ENCODE assay signal across 8 mouse cellular contexts in genomic region chr10:90830591-90831287, GRCm38 (mm10).
DNase-seq lines count a peak whose midpoint lies in the region; ATAC-seq and TF ChIP-seq lines count a peak whose summit lies in the region.

No protein-coding gene starts in this region.

- peak overlapping the region; percentile 71 for H3K4me2 ChIP-seq in hindbrain, postnatal 0 days (ENCODE audit: low read depth, low read length)
- H3K4me2 ChIP-seq in midbrain, postnatal 0 days (ENCODE audit: low read depth, low read length, poor library complexity, severe bottlenecking) = peak overlapping the region; percentile 73
- H3K4me2 ChIP-seq in stomach, postnatal 0 days (replicated peaks; ENCODE audit: low read depth) = no peak overlapping the region

- peak overlapping the region; percentile 69 for H3K4me3 ChIP-seq in hindbrain, postnatal 0 days (ENCODE audit: low read length)
- peak overlapping the region; percentile 46 for H3K4me3 ChIP-seq in midbrain, postnatal 0 days (ENCODE audit: low read depth, low read length)
- H3K4me3 ChIP-seq in stomach, postnatal 0 days (ENCODE audit: low read depth, low read length) = no peak overlapping the region

- H3K27ac ChIP-seq in hindbrain, postnatal 0 days = peak overlapping the region; percentile 94
- peak overlapping the region; percentile 88 for H3K27ac ChIP-seq in midbrain, postnatal 0 days (ENCODE audit: low read depth, low read length)
- no peak overlapping the region for H3K27ac ChIP-seq in stomach, postnatal 0 days (replicated peaks)

- H3K27me3 ChIP-seq in hindbrain, postnatal 0 days (ENCODE audit: insufficient read depth, low read length) = no peaks in the 10 kb centered on the region
- H3K27me3 ChIP-seq in midbrain, postnatal 0 days (ENCODE audit: insufficient read depth, low read length) = no peaks in the 10 kb centered on the region
- H3K27me3 ChIP-seq in stomach, postnatal 0 days (ENCODE audit: control insufficient read depth, insufficient read depth, low read length) = peaks cover 16% of the 10 kb centered on the region; the same call in 1 of the 2 replicates

- H3K36me3 ChIP-seq in hindbrain, postnatal 0 days (ENCODE audit: insufficient read depth, low read length) = no peaks in the 10 kb centered on the region
- H3K36me3 ChIP-seq in midbrain, postnatal 0 days (ENCODE audit: insufficient read depth, low read length) = no peaks in the 10 kb centered on the region
- H3K36me3 ChIP-seq in stomach, postnatal 0 days (ENCODE audit: control insufficient read depth, insufficient read depth, low read length) = no peaks in the 10 kb centered on the region

- TF ChIP-seq CTCF in brain, embryonic 14.5 days (IDR thresholded peaks at IDR 0.05; ENCODE audit: borderline replicate concordance, extremely low read depth, insufficient read depth, insufficient read length) = no peak
- TF ChIP-seq CTCF in hindbrain, postnatal 0 days (IDR thresholded peaks at IDR 0.05; ENCODE audit: low read depth) = no peak
- no peak for TF ChIP-seq CTCF in midbrain, postnatal 0 days (IDR thresholded peaks at IDR 0.05)
- no peak for TF ChIP-seq CTCF in stomach, postnatal 0 days (IDR thresholded peaks at IDR 0.05; ENCODE audit: low read depth)

- DNase-seq in brain, embryonic 14.5 days (ENCODE audit: low read depth) = peak; percentile 56
- DNase-seq in embryo, embryonic 9.5 days (ENCODE audit: extremely low spot score) = peak; percentile 22
- peak; percentile 50 for DNase-seq in hindbrain, postnatal 0 days (ENCODE audit: low spot score)
- DNase-seq in midbrain, postnatal 0 days (ENCODE audit: low spot score) = peak; percentile 41
- DNase-seq in adipocyte (ENCODE audit: low spot score) (no peak), MN1 (ENCODE audit: low spot score) (no peak)
- DNase-seq in stomach, postnatal 0 days (ENCODE audit: low spot score) = no peak
- DNase-seq in kidney, adult 8-10 months = no peak

- H3K4me1 ChIP-seq in hindbrain, postnatal 0 days (ENCODE audit: insufficient read depth, low read length) = no peaks in the 10 kb centered on the region; the same call in 1 of the 2 replicates
- peaks cover 8% of the 10 kb centered on the region; the same call in 1 of the 2 replicates for H3K4me1 ChIP-seq in midbrain, postnatal 0 days (ENCODE audit: insufficient read depth, low read length)
- 0 out of 2 replicates have a peak, but pooled peaks cover 3% of the 10 kb centered on the region for H3K4me1 ChIP-seq in stomach, postnatal 0 days (replicated peaks; ENCODE audit: control insufficient read depth, insufficient read depth)

- H3K9me3 ChIP-seq in hindbrain, postnatal 0 days (ENCODE audit: low read length) = no peaks in the 10 kb centered on the region
- no peaks in the 10 kb centered on the region for H3K9me3 ChIP-seq in midbrain, postnatal 0 days (ENCODE audit: low read length)
- H3K9me3 ChIP-seq in stomach, postnatal 0 days (ENCODE audit: control insufficient read depth, low read length) = no peaks in the 10 kb centered on the region

- H3K9ac ChIP-seq in hindbrain, postnatal 0 days (replicated peaks; ENCODE audit: low read length) = peak overlapping the region; percentile 76
- H3K9ac ChIP-seq in midbrain, postnatal 0 days (replicated peaks; ENCODE audit: low read length, poor library complexity, severe bottlenecking) = peak overlapping the region; percentile 74
- no peak overlapping the region for H3K9ac ChIP-seq in stomach, postnatal 0 days (ENCODE audit: low read length)

- ATAC-seq in hindbrain, postnatal 0 days = no peak
- no peak for ATAC-seq in midbrain, postnatal 0 days (ENCODE audit: low FRiP score)
- ATAC-seq in stomach, postnatal 0 days (ENCODE audit: low FRiP score, low TSS enrichment) = no peak

- no peak for TF ChIP-seq POLR2A in brain, embryonic 14.5 days (IDR thresholded peaks at IDR 0.05; ENCODE audit: borderline replicate concordance, extremely low read depth, insufficient read depth, insufficient read length, poor library complexity, severe bottlenecking)

- WGBS in hindbrain, postnatal 0 days = 3% methylated on average over 21 of the region's 21 CpGs
- WGBS in midbrain, postnatal 0 days = 3% methylated on average over 21 of the region's 21 CpGs
- WGBS in stomach, postnatal 0 days = 6% methylated on average over 21 of the region's 21 CpGs

- TF ChIP-seq EP300 in stomach, postnatal 0 days (optimal IDR thresholded peaks at IDR 0.05) = no peak

Comparison
In these comparisons a context has a peak if more than half of its experiments do, and no peak if none do; other contexts are left out.
1. DNase-seq: peak in brain, embryonic 14.5 days (single experiment), embryo, embryonic 9.5 days (single experiment), hindbrain, postnatal 0 days (single experiment) and midbrain, postnatal 0 days (single experiment); none in adipocyte (single experiment), stomach, postnatal 0 days (single experiment), MN1 (single experiment) and kidney, adult 8-10 months (0 of 2).